Mouse (Mus musculus) forelimb bud, embryonic 11.5 days (tissue): Measurements from ENCODE around the gene Mavs.
"Not testable (repeated sequence)": the region's sequence is repeated elsewhere in the genome, so short reads cannot be mapped to it uniquely, and the experiment has no call there.

Experiments used
- DNase-seq: peaks from one replicate; pipeline ENCODE4 v3.0.0-alpha.2; 2012; ENCODE audit warnings: low read depth, low spot score

The Mavs gene

DNA sequence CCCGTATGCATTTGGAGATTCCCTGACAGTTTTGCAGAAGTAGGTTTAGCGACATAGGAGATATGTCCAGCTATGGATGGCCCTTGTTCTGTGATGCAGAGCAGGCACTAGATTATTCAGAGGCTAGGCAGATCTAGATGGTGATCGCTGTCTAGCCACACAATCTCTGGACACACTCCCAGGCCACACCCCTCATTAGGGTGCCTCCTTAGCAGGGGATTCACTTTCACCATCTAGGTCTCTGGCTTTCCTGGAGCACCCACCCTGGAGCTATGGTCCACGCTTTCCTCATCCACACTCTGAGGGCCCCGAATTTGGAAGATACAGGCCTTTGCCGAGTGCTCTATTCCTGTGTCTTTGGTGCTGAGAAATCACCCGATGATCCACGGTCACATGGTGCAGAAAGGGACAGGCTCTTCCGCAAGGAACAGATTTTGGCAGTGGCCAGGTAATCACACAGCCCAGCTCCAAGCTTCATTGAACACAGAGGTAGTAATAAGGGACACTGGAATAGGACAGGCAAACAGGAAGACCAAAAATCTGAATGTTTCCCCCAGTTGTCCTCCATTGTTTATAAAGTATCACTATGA, 22.7 kb upstream of the Mavs start:
- DNase-seq, result no peak

DNA sequence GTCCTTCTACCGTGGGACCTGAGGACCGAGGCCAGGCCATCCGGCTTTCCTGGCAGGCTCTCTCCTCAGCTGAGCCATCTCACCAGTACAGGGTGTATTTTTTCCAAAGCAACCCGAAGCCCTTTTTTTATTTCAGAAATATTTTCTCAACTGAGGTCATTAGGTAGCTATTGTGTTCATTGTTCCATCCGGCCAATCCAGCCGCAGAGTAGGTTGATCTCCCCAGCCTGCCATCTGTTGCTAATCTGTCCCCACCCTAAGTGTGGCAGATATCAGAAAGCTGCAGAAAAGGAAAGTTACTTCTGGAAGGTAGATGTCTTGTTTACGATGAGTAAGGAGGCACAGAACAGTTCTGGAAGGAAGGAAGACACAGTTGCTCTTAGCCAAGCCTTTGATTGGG, 20.1 kb upstream of the Mavs start:
- no peak for DNase-seq

DNA sequence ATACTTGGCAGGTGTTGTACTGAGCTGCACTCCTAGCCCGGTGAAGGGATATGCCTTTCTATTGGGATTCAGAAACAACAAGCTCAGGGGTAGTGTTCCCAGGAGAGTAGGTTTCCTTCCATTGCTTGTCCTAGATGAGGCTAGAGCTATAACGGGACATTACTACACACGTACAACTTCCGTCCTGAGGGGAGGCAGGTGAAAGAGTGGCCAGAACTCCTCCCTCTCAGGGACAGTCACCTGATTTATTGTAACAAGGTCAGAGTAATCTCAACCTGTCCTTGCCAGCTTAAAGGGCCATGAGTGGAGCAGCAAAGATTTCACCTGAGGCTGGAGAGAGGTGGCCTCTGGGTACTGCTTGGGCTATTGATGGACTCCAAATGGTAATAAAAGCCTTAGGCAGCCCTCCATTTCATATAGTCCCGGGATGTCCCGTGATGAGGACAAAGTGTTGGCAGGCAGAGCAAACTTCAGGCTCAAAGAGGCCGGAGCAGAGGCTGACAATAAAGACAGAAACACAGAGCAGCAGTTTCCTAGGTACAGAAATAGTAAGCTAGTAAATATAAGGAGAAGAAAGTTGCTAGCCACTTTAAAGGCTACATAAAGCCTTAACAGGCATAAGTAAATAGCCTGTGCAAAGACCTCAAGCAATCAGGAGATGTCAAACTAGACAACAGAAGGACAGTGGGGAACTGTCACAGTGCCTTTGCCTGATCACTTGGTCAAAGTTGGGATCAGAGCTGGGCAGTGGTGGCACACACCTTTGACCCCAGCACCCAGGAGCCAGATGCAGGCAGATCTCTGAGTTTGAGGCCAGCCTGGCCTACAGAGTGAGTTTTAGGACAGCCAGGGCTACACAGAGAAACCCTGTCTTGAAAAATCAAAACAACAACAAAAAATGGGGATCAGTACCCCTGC, 17.7 kb upstream of the Mavs start:
- DNase-seq, result no peak

DNA sequence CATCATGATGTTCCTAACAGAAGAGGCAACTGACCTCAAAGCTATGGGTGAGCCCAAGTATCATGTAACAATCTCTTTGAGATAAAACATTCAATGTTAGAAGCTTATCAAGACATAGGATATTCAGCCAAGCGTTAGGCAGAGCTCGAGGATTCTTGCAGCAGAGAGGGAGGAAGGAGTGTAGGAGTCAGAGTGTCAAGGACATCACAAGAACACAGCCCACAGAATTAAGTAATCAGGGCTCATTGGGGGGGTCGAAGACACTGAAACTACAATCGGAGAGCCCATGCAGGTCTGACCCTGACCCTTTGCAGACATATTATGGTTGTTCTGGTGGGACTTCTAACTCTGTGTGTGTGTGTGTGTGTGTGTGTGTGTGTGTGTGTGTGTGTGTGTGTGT, 13.8 kb upstream of the Mavs start:
- no peak for DNase-seq

DNA sequence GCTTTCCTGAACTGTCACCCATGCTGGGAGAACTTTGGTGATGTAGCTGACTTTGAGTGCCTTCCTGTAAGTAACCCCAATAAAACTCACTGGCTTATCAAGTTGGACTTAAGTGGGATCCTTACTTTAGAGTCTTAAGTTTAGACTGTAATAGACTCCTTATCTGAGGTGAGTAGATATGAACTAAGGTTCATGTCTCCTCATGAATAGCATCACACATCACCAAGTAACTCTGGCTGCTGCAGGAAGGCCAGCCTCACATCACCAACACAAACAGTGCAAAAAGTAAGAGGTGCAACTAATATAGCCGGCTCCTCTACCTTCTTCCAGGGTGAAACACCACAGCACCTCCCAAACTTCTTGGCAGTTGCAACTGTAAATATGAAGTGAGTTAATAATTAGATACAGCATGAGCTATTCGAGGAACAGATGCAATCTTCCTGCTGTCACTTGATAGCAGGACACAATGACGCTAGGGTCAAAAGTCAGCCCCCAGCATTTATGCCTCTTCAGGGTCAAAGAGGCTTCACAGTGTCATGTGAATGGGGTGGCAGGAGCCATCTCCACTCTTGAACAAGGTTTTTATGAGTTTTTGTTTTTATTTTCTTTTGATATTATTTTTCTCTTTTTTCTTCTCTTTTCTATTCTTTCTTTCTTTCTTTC, 11.9 kb upstream of the Mavs start:
- no peak for DNase-seq

DNA sequence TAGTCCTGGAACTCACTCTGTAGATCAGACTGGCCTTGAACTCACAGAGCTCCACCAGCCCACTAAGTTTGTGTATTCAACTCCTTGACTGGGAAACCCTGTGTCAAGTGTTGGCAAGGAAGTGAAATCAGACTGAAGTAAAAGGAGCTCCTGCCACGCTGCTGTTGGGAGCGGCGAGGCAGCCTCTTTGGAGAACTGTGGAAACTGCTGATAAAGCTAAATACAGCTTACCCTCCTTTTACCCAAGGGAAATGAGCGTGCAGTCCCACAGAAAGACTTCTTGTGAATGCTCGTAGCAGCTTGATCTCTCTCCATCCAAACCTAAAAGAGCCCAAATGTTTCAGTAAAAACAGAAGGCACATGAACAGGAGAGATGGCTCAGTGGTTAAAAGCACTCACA, 11.3 kb upstream of the Mavs start:
- DNase-seq, result no peak

DNA sequence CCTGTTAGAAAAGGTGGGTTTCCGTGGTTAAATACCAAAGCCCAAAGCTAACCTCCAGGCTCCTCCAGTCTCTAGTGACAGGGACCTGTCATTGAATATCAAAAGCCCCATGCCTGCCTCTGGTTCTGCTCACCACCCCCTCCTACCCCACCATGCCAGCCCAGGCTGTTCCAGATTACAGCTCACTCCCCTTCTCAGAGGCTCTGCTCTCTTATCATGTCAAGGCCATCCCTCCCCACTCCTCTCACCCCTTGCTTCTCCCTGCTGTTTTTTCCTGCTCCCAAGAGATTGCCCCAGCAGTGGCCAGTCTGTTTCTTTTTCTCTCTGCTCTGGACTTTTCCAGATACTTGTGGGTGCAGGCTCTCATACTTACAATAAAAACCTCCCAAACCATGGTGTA, 10.3 kb upstream of the Mavs start:
- no peak for DNase-seq

DNA sequence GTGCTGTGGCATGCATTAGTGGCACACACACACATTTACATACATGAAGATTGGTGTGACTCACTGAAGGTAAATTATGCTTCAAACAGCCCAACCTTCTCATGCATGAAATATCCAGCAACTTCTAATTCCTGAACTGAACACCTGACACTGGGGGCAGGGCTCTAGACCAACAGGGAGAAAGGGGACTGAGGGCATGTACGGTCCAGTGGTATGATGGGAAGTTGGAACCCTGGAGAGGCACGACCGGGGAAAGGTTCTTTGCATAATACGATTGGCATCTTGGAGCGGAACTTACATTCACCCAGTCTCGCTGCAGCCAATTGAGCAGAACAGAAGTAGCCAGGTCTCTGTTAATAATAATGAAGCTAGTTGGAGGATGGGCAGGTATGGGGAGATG, 8.7 kb upstream of the Mavs start:
- DNase-seq, result no peak

DNA sequence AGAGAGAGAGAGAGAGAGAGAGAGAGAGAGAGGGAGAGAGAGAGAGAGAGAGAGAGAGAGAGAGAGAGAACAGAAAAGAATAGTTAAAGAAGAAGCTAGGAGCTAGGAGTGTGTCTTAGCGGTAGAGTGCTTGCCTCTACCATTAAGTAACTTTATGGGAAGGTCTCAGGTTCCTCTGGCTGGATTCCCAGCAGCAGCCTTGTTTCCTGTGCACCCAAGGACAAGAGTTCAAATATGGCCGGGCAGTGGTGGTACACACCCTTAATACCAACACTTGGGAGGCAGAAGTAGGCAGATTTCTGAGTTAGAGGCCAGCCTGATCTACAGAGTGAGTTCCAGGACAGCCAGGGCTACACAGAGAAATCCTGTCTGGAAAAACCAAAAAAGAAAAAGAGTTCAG, 7.2 kb upstream of the Mavs start:
- not testable (repeated sequence) for DNase-seq

DNA sequence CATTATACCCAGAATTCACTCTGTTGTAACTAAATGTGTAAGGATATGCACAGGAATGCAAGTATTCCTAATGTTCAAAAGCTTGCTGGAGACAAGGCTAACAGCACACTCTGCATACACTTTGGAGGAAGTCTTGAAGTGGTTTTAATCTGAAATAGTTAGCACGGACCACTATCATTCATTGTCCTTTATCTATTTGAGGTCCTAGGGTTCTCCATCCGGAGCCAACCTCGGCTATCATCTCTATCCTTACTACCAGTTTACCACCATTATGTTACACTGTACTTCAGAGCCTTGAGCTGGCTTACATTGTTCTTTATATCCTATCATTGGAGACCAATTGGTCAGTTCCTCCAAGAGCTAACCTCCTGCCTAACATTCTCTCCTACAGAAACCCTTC, 6.6 kb upstream of the Mavs start:
- DNase-seq, result no peak

DNA sequence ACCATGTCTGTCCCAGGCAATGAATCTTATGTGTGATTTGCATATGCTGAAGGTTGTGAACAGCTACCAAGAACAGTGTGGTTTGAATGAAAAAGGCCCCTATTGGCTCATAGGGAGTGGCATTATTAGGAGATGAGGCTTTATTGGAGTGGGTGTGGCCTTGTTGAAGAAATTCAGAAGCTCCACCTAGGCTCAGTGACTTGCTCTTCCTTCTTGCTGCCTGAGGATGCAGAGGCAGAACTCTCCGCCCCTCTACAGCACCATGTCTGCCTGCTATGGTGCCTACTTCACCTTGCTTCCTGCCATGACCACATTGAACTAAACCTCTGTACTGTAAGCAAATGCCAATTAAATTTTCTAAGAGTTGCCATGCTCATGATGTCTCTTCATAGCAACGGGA, 1.3 kb upstream of the Mavs start:
- no peak for DNase-seq

DNA sequence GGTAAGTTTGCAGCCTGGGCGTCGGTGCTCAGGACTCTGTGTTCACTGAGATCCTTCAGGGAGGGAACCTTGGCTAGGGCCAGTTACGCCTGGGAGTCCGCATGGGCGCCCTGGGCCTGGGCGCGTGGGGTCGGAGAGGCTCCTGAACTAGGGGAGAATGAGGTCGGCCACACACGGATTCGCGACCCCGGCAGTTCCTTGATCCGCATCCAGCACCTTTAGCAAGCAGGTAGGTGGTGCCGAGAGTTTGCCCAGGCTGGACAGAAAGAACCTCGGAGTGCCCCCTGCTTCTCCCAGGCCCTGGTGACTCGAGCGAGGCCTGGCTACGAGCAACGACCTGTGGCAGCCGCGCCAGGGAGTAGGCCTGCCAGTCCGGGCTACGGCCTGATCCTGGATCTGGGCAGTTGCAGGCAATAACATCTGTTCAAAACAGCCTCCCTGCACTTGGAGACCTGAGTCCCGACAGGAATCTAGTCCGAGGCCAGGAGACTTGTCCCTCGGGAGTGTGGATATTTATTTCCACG, 326 bp downstream of the Mavs start:
- DNase-seq, result no peak

DNA sequence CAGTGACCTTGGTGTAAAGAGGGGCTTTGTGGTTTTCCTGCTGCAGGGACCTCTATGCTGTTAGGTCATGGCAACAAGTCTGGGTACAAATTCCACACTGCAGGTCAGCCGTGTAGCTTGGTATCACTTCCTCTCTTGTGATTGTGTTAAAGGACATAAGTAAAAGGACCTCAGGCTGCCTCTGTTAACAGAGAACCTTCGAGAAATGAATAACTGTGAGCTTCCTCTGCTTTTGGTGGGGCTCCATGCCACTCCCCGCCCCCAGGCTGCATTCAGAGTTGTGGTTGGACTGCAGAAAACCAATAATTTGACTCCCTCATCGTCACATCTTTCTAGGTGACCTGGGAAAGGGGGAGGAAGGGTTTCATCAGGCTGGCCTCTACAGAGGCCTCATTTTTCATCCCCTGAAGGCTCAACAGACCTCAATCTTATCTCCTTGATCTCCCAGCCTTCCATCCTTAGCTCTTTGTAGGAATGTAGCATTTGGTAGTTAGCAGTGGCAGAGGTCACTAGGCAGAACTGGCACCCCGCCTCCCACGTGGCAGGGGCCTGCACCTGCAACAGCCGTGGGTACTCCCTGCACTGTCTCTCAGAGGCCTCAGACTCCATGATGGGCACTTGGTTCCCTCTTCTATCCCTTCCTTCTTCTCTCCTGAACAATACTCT, 1.2 kb downstream of the Mavs start:
- no peak for DNase-seq

DNA sequence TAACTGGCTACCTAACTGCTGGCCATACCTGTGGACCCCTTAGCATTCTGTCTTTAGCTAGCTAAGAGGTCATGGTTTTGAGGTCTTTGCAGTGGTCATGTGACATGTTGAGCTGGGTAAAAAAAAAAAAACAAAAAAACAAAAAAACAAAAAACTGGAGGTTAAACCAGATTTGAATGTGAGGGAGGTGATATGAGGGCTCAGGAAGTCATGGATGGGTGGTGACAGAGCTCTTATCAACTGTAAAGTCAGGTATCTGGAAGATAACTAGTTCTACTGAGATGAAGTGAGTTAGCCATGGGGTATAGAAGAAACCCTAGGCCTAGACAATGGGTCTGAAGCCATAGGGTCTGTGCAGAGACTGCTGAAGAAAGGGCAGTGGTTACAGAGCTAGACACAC, 8.3 kb downstream of the Mavs start:
- DNase-seq, result no peak

DNA sequence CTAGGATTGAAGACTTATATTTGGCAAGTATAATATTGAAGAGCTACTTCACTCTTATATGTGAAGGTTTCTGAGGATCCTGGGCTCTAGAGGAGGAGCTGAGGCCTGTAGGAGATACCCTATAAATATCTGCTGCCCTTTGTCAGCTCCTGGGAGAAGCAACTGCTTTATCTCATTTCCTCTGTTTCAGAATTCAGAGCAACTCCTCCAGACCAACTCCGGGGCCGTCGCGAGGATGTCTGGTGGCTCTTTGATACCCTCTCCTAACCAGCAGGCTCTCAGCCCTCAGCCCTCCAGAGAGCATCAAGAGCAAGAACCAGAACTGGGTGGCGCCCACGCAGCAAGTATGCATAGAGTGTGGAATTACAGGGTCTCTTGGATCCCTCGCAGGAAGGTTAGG, 9.1 kb downstream of the Mavs start:
- DNase-seq, result no peak

DNA sequence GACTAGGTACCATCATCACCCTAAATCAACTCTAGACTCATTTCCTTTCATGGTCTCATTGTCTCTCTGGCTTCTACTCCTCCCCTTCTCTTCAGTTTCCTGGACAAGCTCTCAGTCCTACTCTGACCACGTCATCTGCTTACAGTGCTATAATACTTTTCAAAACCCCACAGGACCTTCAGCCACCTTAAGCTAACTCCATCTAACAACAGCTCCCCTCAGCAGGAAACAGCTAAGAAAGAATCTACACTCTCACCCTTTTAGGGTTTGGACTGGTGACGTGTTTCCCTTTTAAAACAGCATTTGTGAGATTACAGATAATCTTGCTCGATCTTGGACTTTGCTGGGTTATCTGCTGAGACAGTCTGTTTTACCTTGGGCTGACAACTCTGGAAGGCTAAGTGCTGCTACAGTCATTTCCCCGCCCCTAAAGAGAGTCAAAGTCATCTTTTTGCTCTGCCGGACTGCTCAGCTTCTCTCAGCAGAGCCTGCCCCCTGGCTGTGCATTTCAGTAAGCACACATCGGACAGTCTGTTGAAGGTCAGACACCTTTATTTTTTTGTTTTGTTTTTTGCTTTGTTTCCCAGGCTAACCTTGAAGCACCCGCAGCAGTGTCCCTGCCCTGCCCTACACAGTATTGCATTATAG, 19.9 kb downstream of the Mavs start:
- DNase-seq, result peak; percentile 57

DNA sequence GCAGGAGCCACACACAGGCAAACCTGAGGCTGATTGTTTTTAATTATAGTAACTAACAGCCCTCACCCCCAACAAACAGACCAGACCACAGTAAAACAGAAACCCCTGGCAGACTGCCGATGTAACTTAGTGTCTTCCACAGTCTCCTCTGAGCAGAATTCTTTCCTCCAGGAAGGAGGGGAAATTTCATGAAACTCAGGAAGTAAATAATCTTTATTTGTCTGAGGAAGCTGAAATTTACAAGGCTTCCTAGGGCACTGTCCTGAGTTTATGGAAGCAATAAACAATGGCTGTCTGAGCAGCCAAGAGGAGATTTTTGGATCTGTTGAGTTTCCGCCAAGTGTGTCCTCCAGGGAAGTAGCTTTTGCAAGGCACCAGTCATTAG, 20.5 kb downstream of the Mavs start:
- DNase-seq, result no peak

DNA sequence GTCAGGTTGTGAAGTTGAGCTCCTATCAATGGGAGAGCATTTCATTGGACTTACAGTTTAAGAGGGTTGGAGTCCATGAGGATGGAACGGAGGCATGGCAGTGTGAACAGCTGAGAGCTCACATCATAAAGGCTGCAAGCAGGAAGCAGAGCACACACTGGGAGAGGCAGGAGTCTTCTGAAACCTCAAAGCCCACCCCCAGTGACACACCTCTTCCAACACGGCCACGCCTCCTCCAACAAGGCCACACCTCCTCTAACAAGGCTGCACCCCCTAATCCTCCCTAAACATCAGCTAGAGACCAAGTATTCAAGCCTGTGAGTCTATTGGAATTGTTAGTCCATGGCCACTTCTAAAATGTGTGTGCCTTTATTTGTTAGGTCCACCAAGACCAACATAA, 21.9 kb downstream of the Mavs start:
- DNase-seq, result no peak

DNA sequence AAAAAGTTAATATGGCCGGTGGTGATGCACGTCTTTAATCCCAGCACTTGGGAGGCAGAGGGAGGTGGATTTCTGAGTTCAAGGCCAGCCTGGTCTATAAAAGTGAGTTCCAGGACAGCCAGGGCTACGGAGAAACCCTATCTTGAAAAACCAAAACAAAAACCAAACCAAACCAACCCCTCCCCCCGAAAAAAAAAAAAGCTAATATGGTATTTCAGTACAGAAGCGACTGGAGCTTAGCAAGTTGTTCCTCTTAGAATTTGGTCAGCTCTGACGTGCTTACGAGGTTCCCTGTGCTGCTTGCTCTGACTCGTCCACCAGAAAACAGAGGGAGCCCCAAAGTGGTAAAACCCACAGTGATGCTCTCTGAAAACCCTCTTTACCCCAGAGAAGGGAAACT, 24.8 kb downstream of the Mavs start:
- DNase-seq, result no peak

DNA sequence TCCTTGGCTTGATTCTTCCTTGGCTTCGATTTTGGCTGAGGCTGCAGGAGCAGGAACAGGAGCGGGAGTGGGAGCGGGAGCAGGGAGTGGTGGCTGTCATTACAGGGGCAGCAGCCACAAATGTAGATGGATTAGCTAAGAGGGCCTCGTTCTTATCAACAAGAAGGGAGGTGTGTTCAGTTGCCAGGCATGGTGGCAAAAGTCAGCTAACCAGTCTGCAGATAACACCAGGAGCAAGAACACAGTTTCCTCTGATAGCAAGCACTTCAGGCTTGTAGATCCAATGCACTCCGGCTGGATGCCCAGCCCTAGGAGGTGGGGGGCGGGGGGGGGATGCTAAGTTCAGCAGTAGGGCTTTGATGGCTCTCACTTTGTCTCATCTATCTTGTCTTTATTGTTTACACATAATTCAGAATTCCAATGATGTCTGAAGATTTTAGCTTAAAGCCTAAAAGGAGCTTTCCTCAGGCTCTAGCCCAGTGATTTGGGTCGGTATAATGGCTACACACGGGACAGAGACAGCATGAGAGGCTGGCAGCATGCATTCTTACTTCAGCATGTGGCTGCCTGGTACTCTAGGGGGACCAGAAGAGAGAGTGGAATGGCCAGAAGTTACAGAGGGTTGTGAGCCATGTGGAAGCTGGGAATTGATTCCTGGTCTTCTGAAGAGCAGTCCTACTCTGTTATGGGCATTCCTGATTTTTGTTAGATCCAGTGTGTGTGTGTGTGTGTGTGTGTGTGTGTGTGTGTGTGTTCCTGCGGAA, 26.9 kb downstream of the Mavs start:
- no peak for DNase-seq
